Mouse (Mus musculus) heart, postnatal 0 days (tissue): Measurements from ENCODE around the gene Cdx2.

Source experiments
- CTCF ChIP-seq: IDR thresholded peaks from 2 replicates; pipeline ENCODE4 v1.5.1; 2016; ENCODE audit warnings: antibody characterized with exemption, control low read depth, low read depth
- EP300 ChIP-seq: IDR thresholded peaks from 2 replicates; pipeline ENCODE4 v1.6.1; 2016; ENCODE audit warnings: antibody characterized with exemption, low read depth

GRCm38 (mm10) chr5:147294121-147294520 is 12.9 kb downstream of the Cdx2 start:
- no peak; the same call in 1 of the 2 replicates for TF ChIP-seq CTCF
- TF ChIP-seq EP300, result no peak
